Mouse (Mus musculus) limb, embryonic 12.5 days (tissue): Measurements from ENCODE around the gene Ccnc. TPM values are rescaled to one million over a fixed set of nuclear protein-coding genes. Genes with fewer than 3 reads are reported as not detected.

ENCODE experiments used
- polyA plus RNA-seq: library from polyadenylated mRNA; unstranded; fragments of >200 nt; fragmentation: Nextera tagmentation; extraction: Ambion mirVana; gene quantifications from 2 replicates; pipeline ENCODE4 v1.2.1, GENCODE M21; 2016

The Ccnc gene
- polyA plus RNA-seq, 1 experiment from 2014 or later = 43.5 TPM

Other genes starting within 250 kb of the Ccnc start
- not detected in 2 replicates for gene Prdm13, start 41.7 kb upstream of the Ccnc start, polyA plus RNA-seq
- gene Usp45, start 39.5 kb downstream of the Ccnc start, polyA plus RNA-seq = 11.8 and 13.4 TPM in 2 replicates
- 8.8 and 9.8 TPM in 2 replicates for gene Tstd3, start 39.5 kb downstream of the Ccnc start, polyA plus RNA-seq
- 216 and 217 TPM in 2 replicates for gene Pnisr, start 119.9 kb downstream of the Ccnc start, polyA plus RNA-seq
- gene Coq3, start 152.0 kb downstream of the Ccnc start, polyA plus RNA-seq = 12.3 and 14.0 TPM in 2 replicates
- 11.6 and 14.5 TPM in 2 replicates for gene Faxc, start 203.6 kb downstream of the Ccnc start, polyA plus RNA-seq